Mouse (Mus musculus) intestine, postnatal 0 days (tissue): Measurements from ENCODE around the gene Cdk15. TPM values are rescaled to one million over a fixed set of nuclear protein-coding genes. Genes with fewer than 3 reads are reported as not detected.

ENCODE experiments used
- ATAC-seq: fragments of 200-750 bp; cut with Nextera tagmentation; 2 replicates; pipeline ENCODE4 v1.8.0; 2017; ENCODE audit warnings: mild to moderate bottlenecking, moderate TSS enrichment, moderate library complexity
- H3K27ac ChIP-seq: fragments of 300-500 bp; sonication (generic); 2 replicates; pipeline ENCODE4 v1.5.1; 2014; ENCODE audit warnings: mild to moderate bottlenecking, low read depth, low read length, moderate library complexity
- H3K27me3 ChIP-seq: fragments of 300-500 bp; sonication (generic); replicated peaks from 2 replicates; pipeline ENCODE4 v1.6.1; 2014; ENCODE audit warnings: low read length, mixed read lengths; ENCODE audit not compliant: control insufficient read depth, insufficient read depth
- H3K36me3 ChIP-seq: fragments of 300-500 bp; sonication (generic); 2 replicates; pipeline ENCODE4 v1.6.1; 2014; ENCODE audit warnings: mild to moderate bottlenecking, moderate library complexity; ENCODE audit not compliant: control insufficient read depth, insufficient read depth
- H3K4me1 ChIP-seq: fragments of 300-500 bp; sonication (generic); replicated peaks from 2 replicates; pipeline ENCODE4 v1.6.1; 2014; ENCODE audit warnings: antibody characterized with exemption, low read length, mixed read lengths; ENCODE audit not compliant: control insufficient read depth, insufficient read depth
- H3K4me2 ChIP-seq: fragments of 300-500 bp; sonication (generic); replicated peaks from 2 replicates; pipeline ENCODE4 v1.6.1; 2014; ENCODE audit warnings: low read depth, mild to moderate bottlenecking, moderate library complexity
- H3K4me3 ChIP-seq: fragments of 300-500 bp; sonication (generic); 2 replicates; pipeline ENCODE4 v1.5.1; 2014; ENCODE audit warnings: low read depth, low read length
- H3K9ac ChIP-seq: fragments of 300-500 bp; sonication (generic); 2 replicates; pipeline ENCODE4 v1.6.1; 2014; ENCODE audit warnings: mild to moderate bottlenecking, low read depth, low read length
- H3K9me3 ChIP-seq: fragments of 300-500 bp; sonication (generic); 2 replicates; pipeline ENCODE4 v1.6.1; 2016; ENCODE audit warnings: mixed run types; ENCODE audit not compliant: control insufficient read depth
- CTCF ChIP-seq: sonication (generic); IDR thresholded peaks from 2 replicates; pipeline ENCODE4 v1.5.1; 2016; ENCODE audit warnings: low read depth, mild to moderate bottlenecking, control low read depth, antibody characterized with exemption, moderate library complexity
- WGBS: fragments of 180-500 bp; shearing (Covaris S2); extraction: QIAGEN DNeasy Blood & Tissue Kit; methylation state at CpG from one replicate; pipeline ENCODE4 v1.1.7; 2014; 5-methylcytosine and 5-hydroxymethylcytosine counted together
- polyA plus RNA-seq: library from polyadenylated mRNA; unstranded; fragments of >200 nt; fragmentation: Nextera tagmentation; extraction: Ambion mirVana; gene quantifications from 2 replicates; pipeline ENCODE4 v1.2.1, GENCODE M21; 2015

The Cdk15 gene
- polyA plus RNA-seq, 1 experiment from 2014 or later = not detected

GRCm38 (mm10) chr1:59311292-59311885, 54.7 kb downstream of the Cdk15 start:
- 69% methylated on average over 5 of the region's 5 CpGs for WGBS
- Histone ChIP-seq H3K27ac (no peak overlapping the region), H3K36me3 (no peaks in the 10 kb centered on the region), H3K9ac (no peak overlapping the region), H3K9me3 (no peaks in the 10 kb centered on the region), H3K27me3 (no peaks in the 10 kb centered on the region), H3K4me3 (no peak overlapping the region), H3K4me1 (no peaks in the 10 kb centered on the region), H3K4me2 (no peak overlapping the region)
- ATAC-seq = no peak
- peak; percentile 63 for TF ChIP-seq CTCF

- Histone ChIP-seq H3K27ac (no peak overlapping the region), H3K4me2 (no peak overlapping the region), H3K4me1 (no peaks in the 10 kb centered on the region), H3K36me3 (no peaks in the 10 kb centered on the region), H3K9ac (no peak overlapping the region), H3K4me3 (no peak overlapping the region), H3K9me3 (no peaks in the 10 kb centered on the region), H3K27me3 (no peaks in the 10 kb centered on the region)
- 76% methylated on average over 10 of the region's 10 CpGs for WGBS
- TF ChIP-seq CTCF = no peak
- no peak for ATAC-seq
Observed at GRCm38 (mm10) chr1:59312187-59313153, 55.8 kb downstream of the Cdk15 start.

- no peak overlapping the region for H3K4me3 ChIP-seq
- 70% methylated on average over 8 of the region's 8 CpGs for WGBS
- no peak for TF ChIP-seq CTCF
Observed at GRCm38 (mm10) chr1:59313154-59313940, 56.6 kb downstream of the Cdk15 start.

GRCm38 (mm10) chr1:59315057-59315807, 58.5 kb downstream of the Cdk15 start:
- H3K27ac ChIP-seq = no peak overlapping the region
- H3K9me3 ChIP-seq = no peaks in the 10 kb centered on the region
- 45% methylated on average over 5 of the region's 5 CpGs for WGBS
- ATAC-seq = no peak
- H3K4me1 ChIP-seq = no peaks in the 10 kb centered on the region
- H3K4me2 ChIP-seq = no peak overlapping the region
- H3K4me3 ChIP-seq = no peak overlapping the region
- TF ChIP-seq CTCF = no peak
- no peaks in the 10 kb centered on the region for H3K36me3 ChIP-seq
- no peaks in the 10 kb centered on the region for H3K27me3 ChIP-seq
- H3K9ac ChIP-seq = no peak overlapping the region

More at GRCm38 (mm10) chr1:59313154-59313940, 56.6 kb downstream of the Cdk15 start:
- Histone ChIP-seq H3K4me1 (no peaks in the 10 kb centered on the region), H3K4me2 (no peak overlapping the region), H3K27ac (no peak overlapping the region), H3K9ac (no peak overlapping the region), H3K9me3 (no peaks in the 10 kb centered on the region), H3K27me3 (no peaks in the 10 kb centered on the region), H3K36me3 (no peaks in the 10 kb centered on the region)
- ATAC-seq = no peak

GRCm38 (mm10) chr1:59316031-59316385, 59.3 kb downstream of the Cdk15 start:
- no peaks in the 10 kb centered on the region for H3K9me3 ChIP-seq
- 31% methylated on average over 9 of the region's 9 CpGs for WGBS
- no peaks in the 10 kb centered on the region for H3K27me3 ChIP-seq
- no peaks in the 10 kb centered on the region for H3K4me1 ChIP-seq
- no peak overlapping the region for H3K4me2 ChIP-seq
- no peak for ATAC-seq
- H3K4me3 ChIP-seq = no peak overlapping the region
- TF ChIP-seq CTCF = no peak
- no peak overlapping the region for H3K9ac ChIP-seq
- no peaks in the 10 kb centered on the region for H3K36me3 ChIP-seq
- no peak overlapping the region for H3K27ac ChIP-seq
